Mouse (Mus musculus) bone marrow macrophage, adult 2 months (primary cell): ENCODE measurements around the gene Akt1. TPM values are rescaled to one million over a fixed set of nuclear protein-coding genes. Genes with fewer than 3 reads are reported as not detected.

Experiments used
- H3K27ac ChIP-seq: 2 replicates; pipeline ENCODE4 v1.5.1; 2012; ENCODE audit warnings: low read depth, low read length; ENCODE audit not compliant: insufficient read depth
- H3K4me1 ChIP-seq: 2 replicates; pipeline ENCODE4 v1.6.1; 2012; ENCODE audit warnings: low read length; ENCODE audit not compliant: control insufficient read depth, insufficient read depth
- H3K4me3 ChIP-seq: 2 replicates; pipeline ENCODE4 v1.5.1; 2012; ENCODE audit warnings: mild to moderate bottlenecking, low read length, moderate library complexity; ENCODE audit not compliant: insufficient read depth
- CTCF ChIP-seq: IDR thresholded peaks from 2 replicates; pipeline ENCODE4 v1.5.1; 2012; ENCODE audit warnings: low read depth, mild to moderate bottlenecking, low read length, moderate library complexity
- POLR2A ChIP-seq: IDR thresholded peaks from 2 replicates; pipeline ENCODE4 v1.6.1; 2012; ENCODE audit warnings: mild to moderate bottlenecking, low read depth, low read length, borderline replicate concordance
- polyA plus RNA-seq: library from polyadenylated mRNA; stranded (reverse); fragments of >200 nt; gene quantifications from 2 replicates; pipeline ENCODE4 v1.2.4, GENCODE M21; 2012; ENCODE audit not compliant: missing spikeins, insufficient read depth, insufficient read length

Akt1 gene
- polyA plus RNA-seq, 1 experiment, result 176 TPM

- Histone ChIP-seq H3K4me3 (no peak overlapping the region), H3K4me1 (peaks cover 65% of the 10 kb centered on the region), H3K27ac (peak overlapping the region; percentile 96)
- TF ChIP-seq POLR2A (no peak), CTCF (no peak)
Observed at GRCm38 (mm10) chr12:112630029-112630428, 44.7 kb downstream of the Akt1 start.

- TF ChIP-seq POLR2A (peak; percentile 15; the same call in 1 of the 2 replicates), CTCF (no peak)
- Histone ChIP-seq H3K4me3 (peak overlapping the region; percentile 44), H3K27ac (peak overlapping the region; percentile 96), H3K4me1 (peaks cover 64% of the 10 kb centered on the region)
Observed at GRCm38 (mm10) chr12:112628928-112629721, 45.6 kb downstream of the Akt1 start.

- peaks cover 54% of the 10 kb centered on the region for H3K4me1 ChIP-seq
- no peak for TF ChIP-seq POLR2A
- no peak for TF ChIP-seq CTCF
- H3K4me3 ChIP-seq, result peak overlapping the region; percentile 32
- H3K27ac ChIP-seq, result peak overlapping the region; percentile 96
Observed at GRCm38 (mm10) chr12:112628197-112628596, 46.5 kb downstream of the Akt1 start.

GRCm38 (mm10) chr12:112627097-112627881 is 47.4 kb downstream of the Akt1 start:
- H3K4me3 ChIP-seq, result no peak overlapping the region
- peak overlapping the region; percentile 96 for H3K27ac ChIP-seq
- TF ChIP-seq POLR2A (no peak), CTCF (peak; percentile 31; the same call in 1 of the 2 replicates)
- H3K4me1 ChIP-seq, result peaks cover 53% of the 10 kb centered on the region

GRCm38 (mm10) chr12:112626455-112626854 is 48.2 kb downstream of the Akt1 start:
- H3K4me3 ChIP-seq, result no peak overlapping the region
- no peak overlapping the region; the same call in 1 of the 2 replicates for H3K27ac ChIP-seq
- no peak for TF ChIP-seq POLR2A
- TF ChIP-seq CTCF, result no peak
- H3K4me1 ChIP-seq, result peaks cover 54% of the 10 kb centered on the region

- no peak overlapping the region for H3K4me3 ChIP-seq
- TF ChIP-seq POLR2A (no peak), CTCF (no peak)
- H3K27ac ChIP-seq, result no peak overlapping the region
- peaks cover 54% of the 10 kb centered on the region for H3K4me1 ChIP-seq
Observed at GRCm38 (mm10) chr12:112625700-112626099, 49.0 kb downstream of the Akt1 start.

- Histone ChIP-seq H3K4me1 (peaks cover 53% of the 10 kb centered on the region), H3K4me3 (no peak overlapping the region), H3K27ac (no peak overlapping the region)
- peak; percentile 86 for TF ChIP-seq CTCF
- TF ChIP-seq POLR2A, result no peak
Observed at GRCm38 (mm10) chr12:112623742-112624141, 50.9 kb downstream of the Akt1 start.

- H3K4me3 ChIP-seq, result no peak overlapping the region
Observed at GRCm38 (mm10) chr12:112621900-112622299, 52.8 kb downstream of the Akt1 start.

GRCm38 (mm10) chr12:112620354-112621061 is 54.2 kb downstream of the Akt1 start:
- Histone ChIP-seq H3K4me3 (peak overlapping the region; percentile 66), H3K4me1 (peaks cover 44% of the 10 kb centered on the region), H3K27ac (peak overlapping the region; percentile 61; the same call in 1 of the 2 replicates)
- TF ChIP-seq POLR2A, result no peak
- TF ChIP-seq CTCF, result no peak

More at GRCm38 (mm10) chr12:112621900-112622299, 52.8 kb downstream of the Akt1 start:
- Histone ChIP-seq H3K4me1 (peaks cover 51% of the 10 kb centered on the region), H3K27ac (no peak overlapping the region)
- TF ChIP-seq POLR2A (no peak), CTCF (no peak)
